Mouse (Mus musculus): ENCODE data around the gene Abcd2.

Abcd2 gene

GRCm38 (mm10) chr15:91191412-91192222, at the start of gene Abcd2:
TSS of gene Abcd2 (minus strand) at chr15:91191799.
- DNase-seq = peak; percentile 72 to 84

- no peak for DNase-seq
These were observed 49.2 kb upstream of the Abcd2 start for GRCm38 (mm10) chr15:91240683-91241335.

- no peak for DNase-seq
These were observed 45.7 kb upstream of the Abcd2 start for GRCm38 (mm10) chr15:91237294-91237693.

GRCm38 (mm10) chr15:91206518-91206917, 14.9 kb upstream of the Abcd2 start:
- peak in 1 of 2 experiments; percentile 7 for DNase-seq

- no peak for DNase-seq
These were observed 11.9 kb upstream of the Abcd2 start for GRCm38 (mm10) chr15:91203521-91203920.

GRCm38 (mm10) chr15:91202486-91202885, 10.9 kb upstream of the Abcd2 start:
- DNase-seq = no peak

- DNase-seq = no peak
These were observed 9.2 kb upstream of the Abcd2 start for GRCm38 (mm10) chr15:91200833-91201232.

- DNase-seq = no peak
These were observed 7.8 kb upstream of the Abcd2 start, which contains the start of gene CN725425 for GRCm38 (mm10) chr15:91199256-91199905. TSS of gene CN725425 (plus strand) at chr15:91199494.

- no peak for DNase-seq
These were observed 612 bp upstream of the Abcd2 start for GRCm38 (mm10) chr15:91192223-91192598.

- DNase-seq = no peak
These were observed 936 bp downstream of the Abcd2 start for GRCm38 (mm10) chr15:91190519-91191207.

GRCm38 (mm10) chr15:91190026-91190425, 1.6 kb downstream of the Abcd2 start:
- no peak for DNase-seq

- no peak for DNase-seq
These were observed 5.2 kb downstream of the Abcd2 start for GRCm38 (mm10) chr15:91186358-91186757.

- no peak for DNase-seq
These were observed 11.5 kb downstream of the Abcd2 start for GRCm38 (mm10) chr15:91179911-91180622.

GRCm38 (mm10) chr15:91178656-91179314, 12.8 kb downstream of the Abcd2 start:
- no peak for DNase-seq

- DNase-seq = no peak
These were observed 19.4 kb downstream of the Abcd2 start for GRCm38 (mm10) chr15:91172193-91172592.

- no peak for DNase-seq
These were observed 20.3 kb downstream of the Abcd2 start for GRCm38 (mm10) chr15:91171332-91171731.

- DNase-seq = no peak
These were observed 20.8 kb downstream of the Abcd2 start for GRCm38 (mm10) chr15:91170602-91171328.

GRCm38 (mm10) chr15:91167850-91168562, 23.6 kb downstream of the Abcd2 start:
- DNase-seq = no peak

- peak in 1 of 2 experiments; percentile 11 for DNase-seq
These were observed 26.6 kb downstream of the Abcd2 start for GRCm38 (mm10) chr15:91165021-91165420.

GRCm38 (mm10) chr15:91163454-91163853, 28.1 kb downstream of the Abcd2 start:
- no peak for DNase-seq
